Mouse (Mus musculus) cortical plate, adult 2 months (tissue): Measurements from ENCODE around the gene Dusp23.

Source experiments
- CTCF ChIP-seq: fragments of 200-500 bp; IDR thresholded peaks from 2 replicates; pipeline ENCODE4 v1.5.1; 2011; ENCODE audit warnings: mild to moderate bottlenecking, control low read depth, low read length; ENCODE audit not compliant: insufficient read depth; ENCODE audit errors: extremely low read depth
- POLR2A ChIP-seq: fragments of 200-500 bp; IDR thresholded peaks from 2 replicates; pipeline ENCODE4 v1.6.1; 2011; ENCODE audit warnings: mild to moderate bottlenecking, low read length, control low read depth; ENCODE audit not compliant: insufficient read depth; ENCODE audit errors: extremely low read depth

DNA sequence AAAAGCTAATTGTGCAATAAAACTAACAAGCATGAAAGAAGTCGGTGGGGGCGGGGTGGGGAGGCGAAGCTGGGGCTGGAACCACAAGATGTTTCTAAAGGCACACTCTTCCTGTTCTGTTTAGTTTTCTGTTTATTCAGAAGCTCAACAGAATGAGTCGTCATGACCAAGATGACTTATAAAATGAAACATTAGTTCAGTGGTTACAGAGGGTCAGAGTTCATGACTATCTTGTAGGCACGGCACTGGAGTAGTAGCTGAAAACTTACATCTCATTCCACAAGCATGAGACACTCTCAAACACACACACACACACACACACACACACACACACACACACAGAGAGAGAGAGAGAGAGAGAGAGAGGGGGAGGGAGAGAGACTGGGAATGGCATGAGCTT lies 3.5 kb upstream of the Dusp23 start:
- no peak for TF ChIP-seq CTCF
- TF ChIP-seq POLR2A: no peak
